8 mouse cellular contexts compared by ENCODE assay signal in genomic region chr9:21426013-21426412, GRCm38 (mm10). TPM values are rescaled to one million over a fixed set of nuclear protein-coding genes. Genes with fewer than 3 reads are reported as not detected.
A peak's percentile ranks its signal among the peaks of the same experiment; 100 is the strongest.
DNase-seq lines count a peak whose midpoint lies in the region; ATAC-seq lines count a peak whose summit lies in the region.

No protein-coding gene starts in this region.

- H3K36me3 ChIP-seq in heart, embryonic 10.5 days: peaks cover 14% of the 10 kb centered on the region
- peaks cover 5% of the 10 kb centered on the region; the same call in 1 of the 2 replicates for H3K36me3 ChIP-seq in embryonic facial prominence, embryonic 15.5 days

- peak overlapping the region; percentile 85; the same call in 1 of the 2 replicates for H3K27ac ChIP-seq in heart, embryonic 10.5 days
- no peak overlapping the region for H3K27ac ChIP-seq in embryonic facial prominence, embryonic 15.5 days (replicated peaks)

- peak overlapping the region; percentile 95 for H3K9ac ChIP-seq in embryonic facial prominence, embryonic 15.5 days

- no peak for ATAC-seq in embryonic facial prominence, embryonic 15.5 days (ENCODE audit: insufficient number of reproducible peaks, low FRiP score, low TSS enrichment, low read depth)

- 17% methylated on average over 1 of the region's 1 CpGs for WGBS in heart, embryonic 10.5 days
- WGBS in embryonic facial prominence, embryonic 15.5 days: 5% methylated on average over 1 of the region's 1 CpGs

- peak overlapping the region; percentile 88 for H3K4me2 ChIP-seq in embryonic facial prominence, embryonic 15.5 days (replicated peaks)

- H3K9me3 ChIP-seq in heart, embryonic 10.5 days: no peaks in the 10 kb centered on the region
- no peaks in the 10 kb centered on the region for H3K9me3 ChIP-seq in embryonic facial prominence, embryonic 15.5 days (replicated peaks)

- no peaks in the 10 kb centered on the region for H3K27me3 ChIP-seq in heart, embryonic 10.5 days (ENCODE audit: insufficient read depth, poor library complexity, severe bottlenecking)
- H3K27me3 ChIP-seq in embryonic facial prominence, embryonic 15.5 days: no peaks in the 10 kb centered on the region

- peaks cover 33% of the 10 kb centered on the region for H3K4me1 ChIP-seq in heart, embryonic 10.5 days
- peaks cover 43% of the 10 kb centered on the region for H3K4me1 ChIP-seq in embryonic facial prominence, embryonic 15.5 days

- peak overlapping the region; percentile 77 for H3K4me3 ChIP-seq in heart, embryonic 10.5 days
- H3K4me3 ChIP-seq in embryonic facial prominence, embryonic 15.5 days (replicated peaks): peak overlapping the region; percentile 99

- DNase-seq in heart, embryonic 10.5 days (ENCODE audit: low spot score): no peak
- DNase-seq in heart, adult 8-10 months (ENCODE audit: low spot score): no peak
- peak; percentile 56 for DNase-seq in kidney, adult 9 months
- peak; percentile 56 for DNase-seq in lung, postnatal 10 days
- peak; percentile 32 for DNase-seq in thymus, postnatal 25 days
- DNase-seq in gastrocnemius, postnatal 25 days: no peak
- no peak for DNase-seq in urinary bladder, adult 18-20 months (ENCODE audit: low spot score in 2 of 2)

RNA-seq across cellular contexts. Expression of gene Dnm2, which starts 1.3 kb away (rescaled TPM):
- 81.6 and 92.1 TPM in 2 replicates for polyA plus RNA-seq in heart, embryonic 10.5 days (2016; fragmentation: Nextera tagmentation; extraction: Ambion mirVana)
- 10 to 100 TPM; 60.3 to 71.0 (median 61.2) TPM for total RNA-seq in heart, adult 8-10 months (2022)
- polyA plus RNA-seq in embryonic facial prominence, embryonic 15.5 days (2015; fragmentation: Nextera tagmentation; extraction: Ambion mirVana): 79.7 and 85.9 TPM in 2 replicates
- 10 to 100 TPM; 39.9 to 41.6 TPM for total RNA-seq in gastrocnemius, postnatal 25 days (2021)

RNA-seq across cellular contexts. Expression of gene Qtrt1, which starts 14.4 kb away (rescaled TPM):
- 38.9 and 51.3 TPM in 2 replicates for polyA plus RNA-seq in heart, embryonic 10.5 days (2016; fragmentation: Nextera tagmentation; extraction: Ambion mirVana)
- 1 to 10 TPM; 7.4 to 9.3 (median 8.9) TPM for total RNA-seq in heart, adult 8-10 months (2022)
- 47.5 and 48.6 TPM in 2 replicates for polyA plus RNA-seq in embryonic facial prominence, embryonic 15.5 days (2015; fragmentation: Nextera tagmentation; extraction: Ambion mirVana)
- 1 to 10 TPM; 5.3 to 7.7 TPM for total RNA-seq in gastrocnemius, postnatal 25 days (2021)

RNA-seq across cellular contexts. Expression of gene Ilf3, which starts 58.3 kb away (rescaled TPM):
- 166 and 197 TPM in 2 replicates for polyA plus RNA-seq in heart, embryonic 10.5 days (2016; fragmentation: Nextera tagmentation; extraction: Ambion mirVana)
- 10 to 100 TPM; 28.2 to 31.4 (median 29.8) TPM for total RNA-seq in heart, adult 8-10 months (2022)
- polyA plus RNA-seq in embryonic facial prominence, embryonic 15.5 days (2015; fragmentation: Nextera tagmentation; extraction: Ambion mirVana): 179 and 180 TPM in 2 replicates
- total RNA-seq in gastrocnemius, postnatal 25 days (2021): 10 to 100 TPM; 17.9 to 19.2 TPM

Comparison
In these comparisons a context has a peak if more than half of its experiments do, and no peak if none do; other contexts are left out.
1. DNase-seq: peak in kidney, adult 9 months (single experiment), lung, postnatal 10 days (single experiment) and thymus, postnatal 25 days (single experiment); none in heart, embryonic 10.5 days (single experiment), heart, adult 8-10 months (single experiment), gastrocnemius, postnatal 25 days (single experiment) and urinary bladder, adult 18-20 months (0 of 2).